Mouse (Mus musculus) cerebellum, adult 9-11 months (tissue): Measurements from ENCODE around the gene Nobox.

Experiments
- DNase-seq: peaks from one replicate; pipeline ENCODE4 v3.0.0; 2022

Gene Nobox

DNA sequence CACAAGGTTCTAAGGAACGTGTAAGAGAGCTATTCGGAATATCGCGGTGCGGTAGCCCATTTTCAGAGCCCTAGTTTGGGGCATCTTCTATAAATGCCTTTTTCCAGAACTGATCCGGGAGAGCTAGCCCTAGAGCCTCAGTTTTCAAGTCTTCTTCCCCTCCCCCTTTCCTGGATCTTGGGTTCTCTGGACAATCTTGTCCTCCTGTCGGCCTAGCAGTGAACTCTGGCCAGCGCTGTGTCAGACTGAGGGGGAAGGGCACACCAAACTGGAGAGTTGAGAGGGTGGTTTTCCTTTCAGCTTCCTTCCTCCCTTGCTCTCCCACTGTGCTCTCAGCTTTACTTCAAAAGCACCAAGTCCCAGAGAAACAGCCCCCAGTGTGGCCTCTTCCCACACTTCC is 43.0 kb downstream of the Nobox start:
- DNase-seq = no peak

DNA sequence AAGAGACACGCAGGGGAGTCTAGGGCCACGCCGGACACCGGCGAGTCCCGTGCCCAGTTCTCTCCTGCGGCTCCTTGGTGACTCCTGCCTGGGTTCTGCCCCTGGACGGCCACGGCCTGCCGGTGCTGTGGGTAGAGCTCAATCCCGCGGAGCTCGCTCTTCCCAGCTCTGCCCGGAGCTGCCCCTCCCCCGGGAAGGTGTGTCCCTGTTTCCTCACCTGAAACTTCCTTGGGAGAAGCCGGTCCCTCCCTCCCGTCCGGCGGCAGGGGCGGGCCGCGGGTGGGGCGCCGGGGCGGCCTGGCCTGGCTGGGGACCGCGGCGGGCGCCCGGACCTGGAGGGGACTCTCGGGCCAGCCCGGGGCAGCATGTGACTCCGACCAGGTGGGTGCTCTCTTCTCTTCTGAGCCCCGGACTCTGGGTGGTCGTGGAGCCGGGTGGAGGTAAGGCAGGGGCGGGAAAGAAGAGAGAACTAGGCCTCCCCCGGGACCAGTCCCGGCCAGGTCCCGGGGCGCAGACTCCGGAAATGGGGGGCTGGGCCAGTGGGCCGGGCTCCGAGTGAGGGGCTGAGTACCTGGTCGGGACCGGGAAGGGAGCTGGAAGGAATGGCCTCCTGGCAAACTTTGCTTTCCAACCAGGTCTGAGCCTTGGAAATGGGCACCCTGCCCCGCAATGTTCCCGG is 43.9 kb downstream of the Nobox start, which contains the start of gene Arhgef5:
Arhgef5 (plus strand) TSS at position 220 of the 679 bp plus-strand sequence.
- peak; percentile 6 for DNase-seq

DNA sequence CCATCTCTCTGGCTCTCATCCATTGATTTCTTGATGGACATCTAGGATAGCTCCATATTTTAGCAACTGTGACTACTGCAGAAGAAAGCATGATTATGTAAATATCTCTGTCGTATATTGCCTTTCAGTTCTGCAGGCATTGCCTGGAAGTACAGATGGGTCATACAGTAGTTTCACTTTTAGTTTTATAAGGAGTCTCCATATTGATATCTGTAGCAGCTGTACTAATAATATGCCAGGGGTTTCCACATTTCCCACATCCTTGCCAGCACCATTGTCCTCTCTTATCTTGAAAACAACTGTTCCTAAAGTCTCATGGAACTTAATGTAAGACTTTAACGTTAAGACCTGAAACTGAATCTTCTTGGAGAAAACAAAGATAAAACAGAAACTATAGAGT is 48.6 kb downstream of the Nobox start:
- DNase-seq = no peak

DNA sequence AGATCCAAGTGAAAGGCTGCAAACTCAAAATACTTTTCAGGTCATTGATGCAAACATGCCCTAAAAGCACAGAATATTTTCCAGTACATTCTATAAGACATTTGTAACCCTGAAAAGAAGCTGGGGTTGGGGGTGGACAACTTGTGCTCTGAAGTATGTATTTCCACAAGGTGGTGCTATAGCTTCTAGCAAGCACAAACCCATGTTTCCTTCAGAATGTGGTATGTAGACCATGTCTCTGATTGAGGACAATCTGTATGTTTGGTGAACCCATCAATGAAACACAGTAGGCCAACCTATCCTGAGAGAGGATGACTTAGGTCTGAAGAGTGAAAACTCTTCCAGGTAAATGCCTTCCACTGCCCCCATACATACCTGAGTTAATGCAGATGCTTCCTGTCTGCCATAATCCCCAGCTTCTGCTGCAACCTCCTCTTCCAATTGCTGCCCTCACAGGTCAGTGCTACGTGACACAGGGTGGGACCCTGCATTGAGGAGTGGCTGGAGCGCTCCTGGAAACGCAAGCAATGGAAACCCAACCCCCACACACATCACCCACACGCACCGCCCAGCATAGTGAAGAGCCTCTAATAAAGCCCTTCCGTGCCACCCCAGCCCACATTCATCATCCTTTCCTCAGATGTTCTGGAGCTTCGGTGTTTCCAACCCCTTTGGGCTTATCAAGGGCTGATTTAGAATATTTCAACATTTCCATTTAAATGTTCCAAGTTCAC is 55.0 kb downstream of the Nobox start:
- no peak for DNase-seq
